Mouse (Mus musculus): ENCODE results near the gene Tbc1d15. TPM values are rescaled to one million over a fixed set of nuclear protein-coding genes. Genes with fewer than 3 reads are reported as not detected.
"Not testable (repeated sequence)": the region's sequence is repeated elsewhere in the genome, so short reads cannot be mapped to it uniquely, and the experiment has no call there.

Gene Tbc1d15
- polyA plus RNA-seq, 1 experiment from 2014 or later, result 56.2 TPM

GRCm38 (mm10) chr10:115184697-115185096, 66.6 kb downstream of the Tbc1d15 start, which contains the start of gene Tph2:
Gene Tph2, minus strand, starts transcription at chr10:115185022.
- Histone ChIP-seq H3K4me1 (ENCODE audit: control insufficient read depth, insufficient read depth, low read length) (no peaks in the 10 kb centered on the region), H3K9ac (ENCODE audit: low read depth, low read length) (no peak within 1 kb of the TSS), H3K27me3 (replicated peaks; ENCODE audit: control insufficient read depth, insufficient read depth, low read length) (no peaks in the 10 kb centered on the region), H3K4me2 (ENCODE audit: low read depth, low read length) (no peak within 1 kb of the TSS), H3K27ac (ENCODE audit: low read length) (no peak within 1 kb of the TSS), H3K9me3 (ENCODE audit: control insufficient read depth, low read length) (no peaks in the 10 kb centered on the region), H3K4me3 (ENCODE audit: low read length) (no peak within 1 kb of the TSS), H3K36me3 (ENCODE audit: control insufficient read depth, insufficient read depth, low read length) (no peaks in the 10 kb centered on the region)
- 8% methylated on average over 9 of the region's 9 CpGs for WGBS
- ATAC-seq, result peak; percentile 79

GRCm38 (mm10) chr10:115181034-115181433, 70.2 kb downstream of the Tbc1d15 start:
- Histone ChIP-seq H3K36me3 (ENCODE audit: control insufficient read depth, insufficient read depth, low read length) (no peaks in the 10 kb centered on the region), H3K4me1 (ENCODE audit: control insufficient read depth, insufficient read depth, low read length) (no peaks in the 10 kb centered on the region), H3K4me2 (ENCODE audit: low read depth, low read length) (no peak overlapping the region), H3K4me3 (ENCODE audit: low read length) (no peak overlapping the region), H3K27ac (ENCODE audit: low read length) (no peak overlapping the region), H3K9ac (ENCODE audit: low read depth, low read length) (no peak overlapping the region), H3K27me3 (replicated peaks; ENCODE audit: control insufficient read depth, insufficient read depth, low read length) (no peaks in the 10 kb centered on the region), H3K9me3 (ENCODE audit: control insufficient read depth, low read length) (no peaks in the 10 kb centered on the region)
- 61% methylated on average over 3 of the region's 3 CpGs for WGBS
- no peak for ATAC-seq

- H3K36me3 ChIP-seq (ENCODE audit: control insufficient read depth, insufficient read depth, low read length); H3K4me1 ChIP-seq (ENCODE audit: control insufficient read depth, insufficient read depth, low read length); H3K27me3 ChIP-seq (replicated peaks; ENCODE audit: control insufficient read depth, insufficient read depth, low read length); H3K4me2 ChIP-seq (ENCODE audit: low read depth, low read length); H3K9me3 ChIP-seq (ENCODE audit: control insufficient read depth, low read length); H3K4me3 ChIP-seq (ENCODE audit: low read length); ATAC-seq; H3K27ac ChIP-seq (ENCODE audit: low read length); H3K9ac ChIP-seq (ENCODE audit: low read depth, low read length): not testable (repeated sequence)
- 64% methylated on average over 6 of the region's 6 CpGs for WGBS
Observed at GRCm38 (mm10) chr10:115178019-115178418, 73.2 kb downstream of the Tbc1d15 start.

- no peaks in the 10 kb centered on the region for H3K27me3 ChIP-seq (replicated peaks; ENCODE audit: control insufficient read depth, insufficient read depth, low read length)
- H3K4me3 ChIP-seq (ENCODE audit: low read length), result peak overlapping the region; percentile 22
- no peak for ATAC-seq
- H3K9ac ChIP-seq (ENCODE audit: low read depth, low read length), result no peak overlapping the region
- no peaks in the 10 kb centered on the region for H3K4me1 ChIP-seq (ENCODE audit: control insufficient read depth, insufficient read depth, low read length)
- H3K9me3 ChIP-seq (ENCODE audit: control insufficient read depth, low read length), result no peaks in the 10 kb centered on the region
- no peak overlapping the region for H3K27ac ChIP-seq (ENCODE audit: low read length)
- no peaks in the 10 kb centered on the region for H3K36me3 ChIP-seq (ENCODE audit: control insufficient read depth, insufficient read depth, low read length)
- peak overlapping the region; percentile 43 for H3K4me2 ChIP-seq (ENCODE audit: low read depth, low read length)
- 35% methylated on average over 12 of the region's 12 CpGs for WGBS
Observed at GRCm38 (mm10) chr10:115175591-115175991, 75.7 kb downstream of the Tbc1d15 start.

- ATAC-seq, result no peak
- Histone ChIP-seq H3K36me3 (ENCODE audit: control insufficient read depth, insufficient read depth, low read length) (no peaks in the 10 kb centered on the region), H3K4me1 (ENCODE audit: control insufficient read depth, insufficient read depth, low read length) (no peaks in the 10 kb centered on the region), H3K4me3 (ENCODE audit: low read length) (no peak overlapping the region), H3K4me2 (ENCODE audit: low read depth, low read length) (no peak overlapping the region), H3K27me3 (replicated peaks; ENCODE audit: control insufficient read depth, insufficient read depth, low read length) (no peaks in the 10 kb centered on the region), H3K27ac (ENCODE audit: low read length) (no peak overlapping the region), H3K9me3 (ENCODE audit: control insufficient read depth, low read length) (no peaks in the 10 kb centered on the region), H3K9ac (ENCODE audit: low read depth, low read length) (no peak overlapping the region)
- 78% methylated on average over 10 of the region's 10 CpGs for WGBS
Observed at GRCm38 (mm10) chr10:115173336-115173735, 77.9 kb downstream of the Tbc1d15 start.

- Histone ChIP-seq H3K9ac (ENCODE audit: low read depth, low read length) (no peak overlapping the region), H3K9me3 (ENCODE audit: control insufficient read depth, low read length) (no peaks in the 10 kb centered on the region), H3K4me2 (ENCODE audit: low read depth, low read length) (no peak overlapping the region), H3K27me3 (replicated peaks; ENCODE audit: control insufficient read depth, insufficient read depth, low read length) (no peaks in the 10 kb centered on the region), H3K27ac (ENCODE audit: low read length) (no peak overlapping the region), H3K4me3 (ENCODE audit: low read length) (no peak overlapping the region), H3K4me1 (ENCODE audit: control insufficient read depth, insufficient read depth, low read length) (no peaks in the 10 kb centered on the region), H3K36me3 (ENCODE audit: control insufficient read depth, insufficient read depth, low read length) (no peaks in the 10 kb centered on the region)
- 0 out of 2 replicates have a peak, but pooled peaks have one; percentile 56 for ATAC-seq
- WGBS, result 46% methylated on average over 8 of the region's 8 CpGs
Observed at GRCm38 (mm10) chr10:115171351-115171818, 79.9 kb downstream of the Tbc1d15 start.

- Histone ChIP-seq H3K36me3 (ENCODE audit: control insufficient read depth, insufficient read depth, low read length) (no peaks in the 10 kb centered on the region), H3K27ac (ENCODE audit: low read length) (no peak overlapping the region), H3K27me3 (replicated peaks; ENCODE audit: control insufficient read depth, insufficient read depth, low read length) (no peaks in the 10 kb centered on the region), H3K4me2 (ENCODE audit: low read depth, low read length) (no peak overlapping the region), H3K4me1 (ENCODE audit: control insufficient read depth, insufficient read depth, low read length) (no peaks in the 10 kb centered on the region), H3K9ac (ENCODE audit: low read depth, low read length) (no peak overlapping the region), H3K4me3 (ENCODE audit: low read length) (no peak overlapping the region), H3K9me3 (ENCODE audit: control insufficient read depth, low read length) (no peaks in the 10 kb centered on the region)
- 85% methylated on average over 7 of the region's 7 CpGs for WGBS
- no peak for ATAC-seq
Observed at GRCm38 (mm10) chr10:115170496-115171350, 80.5 kb downstream of the Tbc1d15 start.

GRCm38 (mm10) chr10:115169410-115169809, 81.9 kb downstream of the Tbc1d15 start:
- H3K4me3 ChIP-seq (ENCODE audit: low read length), result no peak overlapping the region
- no peaks in the 10 kb centered on the region for H3K9me3 ChIP-seq (ENCODE audit: control insufficient read depth, low read length)
- H3K27me3 ChIP-seq (replicated peaks; ENCODE audit: control insufficient read depth, insufficient read depth, low read length), result 0 out of 2 replicates have a peak, but pooled peaks cover 1% of the 10 kb centered on the region
- H3K27ac ChIP-seq (ENCODE audit: low read length), result no peak overlapping the region
- H3K4me1 ChIP-seq (ENCODE audit: control insufficient read depth, insufficient read depth, low read length), result no peaks in the 10 kb centered on the region
- 35% methylated on average over 9 of the region's 9 CpGs for WGBS
- no peak overlapping the region for H3K9ac ChIP-seq (ENCODE audit: low read depth, low read length)
- H3K36me3 ChIP-seq (ENCODE audit: control insufficient read depth, insufficient read depth, low read length), result no peaks in the 10 kb centered on the region
- ATAC-seq, result peak; percentile 76
- no peak overlapping the region for H3K4me2 ChIP-seq (ENCODE audit: low read depth, low read length)

GRCm38 (mm10) chr10:115160289-115160688, 91.0 kb downstream of the Tbc1d15 start:
- no peaks in the 10 kb centered on the region for H3K4me1 ChIP-seq (ENCODE audit: control insufficient read depth, insufficient read depth, low read length)
- 0 out of 2 replicates have a peak, but pooled peaks cover 9% of the 10 kb centered on the region for H3K27me3 ChIP-seq (replicated peaks; ENCODE audit: control insufficient read depth, insufficient read depth, low read length)
- H3K4me3 ChIP-seq (ENCODE audit: low read length), result no peak overlapping the region
- no peaks in the 10 kb centered on the region for H3K9me3 ChIP-seq (ENCODE audit: control insufficient read depth, low read length)
- 75% methylated on average over 5 of the region's 5 CpGs for WGBS
- H3K36me3 ChIP-seq (ENCODE audit: control insufficient read depth, insufficient read depth, low read length), result no peaks in the 10 kb centered on the region
- no peak overlapping the region for H3K27ac ChIP-seq (ENCODE audit: low read length)
- ATAC-seq, result no peak
- no peak overlapping the region for H3K4me2 ChIP-seq (ENCODE audit: low read depth, low read length)
- H3K9ac ChIP-seq (ENCODE audit: low read depth, low read length), result no peak overlapping the region
